8 mouse cellular contexts compared by ENCODE assay signal in the genomic region with DNA sequence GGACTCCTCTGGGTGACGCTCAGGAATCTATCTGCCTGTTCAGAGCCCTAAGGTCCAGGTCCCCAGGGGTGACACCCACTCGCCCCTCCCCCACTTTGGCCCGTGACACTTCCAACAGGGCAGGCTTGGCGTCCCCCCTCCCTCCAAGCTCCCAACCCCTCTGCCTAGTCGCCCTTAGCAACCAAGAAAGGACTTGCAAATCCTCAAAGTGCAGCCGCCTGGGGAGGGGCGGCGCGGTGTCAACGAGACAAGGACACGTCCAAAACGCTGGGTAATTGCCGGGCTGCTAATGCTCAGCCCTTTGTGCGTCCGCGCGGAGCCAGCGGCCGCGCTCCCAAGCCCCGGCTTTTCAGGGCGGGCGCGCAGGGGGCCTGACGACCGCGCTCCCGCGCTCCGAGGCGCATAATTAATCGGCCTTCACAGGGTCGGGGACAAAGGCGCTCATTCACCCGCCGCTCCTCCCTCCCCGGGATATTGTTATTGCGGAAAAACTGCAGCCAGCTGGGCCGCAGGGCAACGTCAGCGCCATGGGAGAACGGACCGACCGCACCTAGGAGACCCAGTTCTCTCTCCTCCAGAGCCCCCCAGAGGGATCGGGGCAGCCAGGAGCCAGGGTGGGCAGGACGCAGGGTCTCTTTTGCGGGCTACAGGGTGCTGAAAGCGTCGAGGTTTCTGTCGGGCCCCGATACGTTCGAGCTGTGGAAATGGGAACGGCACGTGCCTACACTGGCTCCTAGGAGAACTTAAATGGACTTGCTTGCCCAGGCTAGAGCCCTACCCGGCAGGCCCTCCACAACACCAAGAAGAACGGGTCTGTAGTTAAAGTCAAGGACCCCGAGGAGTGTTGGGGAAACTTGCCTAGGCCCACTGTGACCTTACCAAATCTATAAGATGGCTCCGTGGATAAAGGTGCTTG.
DNase-seq lines count a peak whose midpoint lies in the region; ATAC-seq lines count a peak whose summit lies in the region.

No protein-coding gene starts in this region.

- intact Hi-C loops in left cerebral cortex, postnatal 36 days (cut with DNase I): loop anchor here (1.0 to 5.0 kb wide), 3 partner anchors 39 to 207 kb away; a partner anchor contains a TSS

- WGBS in forebrain, embryonic 16.5 days: under 1% methylated on average over 59 of the region's 59 CpGs
- 2% methylated on average over 56 of the region's 59 CpGs for WGBS in hindbrain, embryonic 16.5 days
- WGBS in midbrain, embryonic 13.5 days: 1% methylated on average over 59 of the region's 59 CpGs

- peak; percentile 92 for ATAC-seq in forebrain, embryonic 16.5 days
- ATAC-seq in hindbrain, embryonic 16.5 days: peak; percentile 93
- peak; percentile 93 for ATAC-seq in midbrain, embryonic 13.5 days

- DNase-seq in WW6 (ENCODE audit: low read depth, low spot score): peak; percentile 31
- peak; percentile 58 for DNase-seq in cerebellum, adult 11-12 months
- DNase-seq in left cerebral cortex, postnatal 36 days (ENCODE audit: low spot score in 2 of 2): peak; percentile 66 to 67
- DNase-seq in telencephalon, adult 2 months (ENCODE audit: low read depth, low spot score): peak; percentile 56
- DNase-seq in ovary, postnatal 14 days (ENCODE audit: low spot score): no peak

- H3K4me1 ChIP-seq in forebrain, embryonic 16.5 days (replicated peaks; ENCODE audit: control insufficient read depth, insufficient read depth, low read length): peaks cover 22% of the 10 kb centered on the region
- H3K4me1 ChIP-seq in hindbrain, embryonic 16.5 days (ENCODE audit: control insufficient read depth, insufficient read depth, low read depth, low read length): peaks cover 15% of the 10 kb centered on the region
- H3K4me1 ChIP-seq in midbrain, embryonic 13.5 days (replicated peaks): peaks cover 36% of the 10 kb centered on the region

- no peaks in the 10 kb centered on the region for H3K9me3 ChIP-seq in forebrain, embryonic 16.5 days (ENCODE audit: control insufficient read depth, low read length)
- no peaks in the 10 kb centered on the region for H3K9me3 ChIP-seq in hindbrain, embryonic 16.5 days (ENCODE audit: control insufficient read depth, low read length)
- H3K9me3 ChIP-seq in midbrain, embryonic 13.5 days: no peaks in the 10 kb centered on the region; the same call in 1 of the 2 replicates

- no peaks in the 10 kb centered on the region for H3K36me3 ChIP-seq in forebrain, embryonic 16.5 days (ENCODE audit: control insufficient read depth, insufficient read depth)
- H3K36me3 ChIP-seq in hindbrain, embryonic 16.5 days (ENCODE audit: control insufficient read depth, insufficient read depth, low read length): no peaks in the 10 kb centered on the region
- H3K36me3 ChIP-seq in midbrain, embryonic 13.5 days: no peaks in the 10 kb centered on the region

- H3K27ac ChIP-seq in forebrain, embryonic 16.5 days (ENCODE audit: low read length): peak overlapping the region; percentile 81
- peak overlapping the region; percentile 74 for H3K27ac ChIP-seq in hindbrain, embryonic 16.5 days (ENCODE audit: low read depth, low read length)
- H3K27ac ChIP-seq in midbrain, embryonic 13.5 days: peak overlapping the region; percentile 92

- no peaks in the 10 kb centered on the region for H3K27me3 ChIP-seq in forebrain, embryonic 16.5 days (replicated peaks; ENCODE audit: control insufficient read depth, insufficient read depth, low read length)
- H3K27me3 ChIP-seq in hindbrain, embryonic 16.5 days (replicated peaks; ENCODE audit: control insufficient read depth, insufficient read depth, low read length): no peaks in the 10 kb centered on the region
- no peaks in the 10 kb centered on the region for H3K27me3 ChIP-seq in midbrain, embryonic 13.5 days

- H3K9ac ChIP-seq in forebrain, embryonic 16.5 days (replicated peaks; ENCODE audit: low read depth, low read length): peak overlapping the region; percentile 70
- peak overlapping the region; percentile 71 for H3K9ac ChIP-seq in hindbrain, embryonic 16.5 days (ENCODE audit: low read depth, low read length)
- peak overlapping the region; percentile 71 for H3K9ac ChIP-seq in midbrain, embryonic 13.5 days (replicated peaks)

- H3K4me2 ChIP-seq in forebrain, embryonic 16.5 days (ENCODE audit: low read length): peak overlapping the region; percentile 68
- peak overlapping the region; percentile 75 for H3K4me2 ChIP-seq in hindbrain, embryonic 16.5 days (ENCODE audit: low read length)
- H3K4me2 ChIP-seq in midbrain, embryonic 13.5 days (replicated peaks): peak overlapping the region; percentile 63

- H3K4me3 ChIP-seq in forebrain, embryonic 16.5 days (replicated peaks; ENCODE audit: low read length): peak overlapping the region; percentile 49
- H3K4me3 ChIP-seq in hindbrain, embryonic 16.5 days (ENCODE audit: low read length): peak overlapping the region; percentile 40
- peak overlapping the region; percentile 40 for H3K4me3 ChIP-seq in midbrain, embryonic 13.5 days (replicated peaks)
